Mouse (Mus musculus) megakaryocyte, embryonic 14.5 days (primary cell): ENCODE results near the gene Jak2. TPM values are rescaled to one million over a fixed set of nuclear protein-coding genes. Genes with fewer than 3 reads are reported as not detected.

ENCODE experiments used
- H3K27me3 ChIP-seq: replicated peaks from 2 replicates; pipeline ENCODE3; 2012; ENCODE audit warnings: inconsistent platforms
- H3K36me3 ChIP-seq: replicated peaks from 2 replicates; pipeline ENCODE3; 2012; ENCODE audit warnings: low read length, inconsistent platforms, mixed read lengths
- H3K4me1 ChIP-seq: 2 replicates; pipeline ENCODE4 v1.6.1; 2012; ENCODE audit warnings: inconsistent platforms
- H3K4me3 ChIP-seq: replicated peaks from 2 replicates; pipeline ENCODE3; 2012; ENCODE audit warnings: moderate library complexity, mild to moderate bottlenecking, inconsistent platforms
- H3K9me3 ChIP-seq: 2 replicates; pipeline ENCODE4 v1.6.1; 2012; ENCODE audit warnings: inconsistent platforms
- FLI1 ChIP-seq: IDR thresholded peaks from 2 replicates; pipeline ENCODE4 v1.6.1; 2012; ENCODE audit warnings: low read length, inconsistent platforms, mixed read lengths
- GATA1 ChIP-seq: IDR thresholded peaks from 3 replicates; pipeline ENCODE4 v1.6.1; 2012; ENCODE audit warnings: mixed read lengths, low read length, inconsistent platforms, borderline replicate concordance
- polyA plus RNA-seq: library from polyadenylated mRNA; stranded (reverse); fragments of >175 nt; gene quantifications from 2 replicates; pipeline ENCODE4 v1.2.3, GENCODE M21; 2012; ENCODE audit warnings: low replicate concordance; ENCODE audit not compliant: insufficient read depth

The Jak2 gene
- polyA plus RNA-seq, 1 experiment = 3.2 TPM

- Histone ChIP-seq H3K27me3 (no peaks in the 10 kb centered on the region), H3K36me3 (peaks cover 29% of the 10 kb centered on the region), H3K9me3 (no peaks in the 10 kb centered on the region), H3K4me3 (peak overlapping the region; percentile 98), H3K4me1 (peaks cover 55% of the 10 kb centered on the region)
- TF ChIP-seq GATA1 (no peak), FLI1 (no peak)
Observed at GRCm38 (mm10) chr19:29251958-29252801, 552 bp downstream of the Jak2 start.

DNA sequence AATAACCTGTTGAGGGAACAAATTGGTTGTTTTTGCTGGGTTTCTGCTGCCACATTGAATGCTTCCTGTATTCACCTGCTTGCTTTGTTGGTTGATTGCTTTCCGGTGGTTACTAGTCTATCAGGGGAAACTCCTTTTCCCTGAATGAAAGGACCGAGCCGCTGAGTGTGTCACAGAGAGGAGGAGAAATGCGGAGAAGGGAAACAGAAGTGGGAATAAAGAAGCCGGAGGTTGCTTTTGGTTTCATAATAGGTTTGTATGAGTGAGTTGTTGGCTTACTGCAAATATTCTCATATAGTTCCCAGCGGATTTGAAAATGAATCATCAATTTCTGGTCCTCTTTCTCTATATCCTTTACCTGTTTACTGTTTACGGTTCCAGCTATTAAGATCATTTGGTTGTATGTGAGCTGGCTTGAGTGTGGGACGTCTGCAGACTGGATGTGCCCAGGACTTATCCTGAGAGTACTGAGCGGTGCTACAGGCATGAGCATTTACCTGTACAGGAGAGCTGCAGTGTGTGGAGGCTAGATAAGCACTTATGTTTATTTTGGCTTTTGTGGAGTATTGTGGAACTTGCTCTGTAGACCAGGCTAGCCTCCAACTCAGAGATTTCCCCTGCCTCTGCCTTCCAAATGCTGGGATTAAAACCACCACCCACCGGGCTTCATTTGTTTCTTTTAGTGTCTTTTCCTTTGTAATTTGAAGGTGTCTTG, 1.4 kb downstream of the Jak2 start:
- H3K27me3 ChIP-seq = no peaks in the 10 kb centered on the region
- peaks cover 31% of the 10 kb centered on the region for H3K36me3 ChIP-seq
- TF ChIP-seq GATA1 (no peak), FLI1 (no peak)
- H3K4me1 ChIP-seq = peaks cover 57% of the 10 kb centered on the region
- H3K9me3 ChIP-seq = no peaks in the 10 kb centered on the region
- H3K4me3 ChIP-seq = peak overlapping the region; percentile 98

GRCm38 (mm10) chr19:29253728-29254127, 2.1 kb downstream of the Jak2 start:
- TF ChIP-seq GATA1 (no peak), FLI1 (no peak)
- H3K9me3 ChIP-seq = no peaks in the 10 kb centered on the region
- peaks cover 38% of the 10 kb centered on the region for H3K36me3 ChIP-seq
- H3K4me1 ChIP-seq = peaks cover 54% of the 10 kb centered on the region
- no peaks in the 10 kb centered on the region for H3K27me3 ChIP-seq
- peak overlapping the region; percentile 98 for H3K4me3 ChIP-seq

GRCm38 (mm10) chr19:29254671-29255070, 3.0 kb downstream of the Jak2 start:
- peak overlapping the region; percentile 98 for H3K4me3 ChIP-seq
- TF ChIP-seq FLI1 = no peak
- no peak for TF ChIP-seq GATA1

DNA sequence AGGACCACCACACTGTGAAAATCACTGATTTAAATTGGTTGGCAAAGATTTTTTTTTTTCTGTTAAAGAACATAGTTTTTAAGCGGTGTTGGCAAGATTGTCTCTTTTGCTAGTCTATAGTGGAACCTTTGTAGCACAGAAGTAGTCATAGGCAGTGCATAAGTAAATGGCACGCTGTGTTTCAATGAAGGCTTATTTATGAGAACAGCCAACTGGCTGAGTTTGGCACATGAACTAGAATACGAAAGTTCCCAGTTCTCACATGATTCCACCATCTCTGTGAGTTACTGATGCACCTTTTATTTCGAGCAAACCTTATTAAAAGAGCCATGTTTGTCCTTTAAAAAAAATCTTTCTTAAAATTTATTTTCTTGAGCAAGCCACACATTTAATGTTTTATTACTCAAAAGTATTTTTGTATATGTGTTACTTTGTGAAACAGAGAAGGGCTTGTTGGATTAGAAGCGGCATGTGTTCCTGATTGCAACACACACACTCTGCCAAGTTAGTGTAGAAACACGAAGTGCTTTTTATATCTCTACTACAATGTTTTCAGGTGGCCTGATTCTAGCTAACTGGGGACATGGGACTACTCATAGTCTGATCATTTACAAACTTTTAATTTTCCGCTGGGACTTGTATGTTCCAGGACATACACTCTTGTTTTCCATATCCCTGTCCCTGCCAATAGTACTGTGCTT, 3.8 kb downstream of the Jak2 start:
- peak overlapping the region; percentile 8 for H3K4me3 ChIP-seq
- TF ChIP-seq FLI1 (no peak), GATA1 (no peak)
- H3K36me3 ChIP-seq = peaks cover 53% of the 10 kb centered on the region
- no peaks in the 10 kb centered on the region for H3K27me3 ChIP-seq
- H3K9me3 ChIP-seq = no peaks in the 10 kb centered on the region
- peaks cover 41% of the 10 kb centered on the region for H3K4me1 ChIP-seq

More at GRCm38 (mm10) chr19:29254671-29255070, 3.0 kb downstream of the Jak2 start:
- Histone ChIP-seq H3K4me1 (peaks cover 44% of the 10 kb centered on the region), H3K27me3 (no peaks in the 10 kb centered on the region), H3K36me3 (peaks cover 45% of the 10 kb centered on the region), H3K9me3 (no peaks in the 10 kb centered on the region)

GRCm38 (mm10) chr19:29261638-29262037, 10.0 kb downstream of the Jak2 start:
- Histone ChIP-seq H3K9me3 (no peaks in the 10 kb centered on the region), H3K27me3 (no peaks in the 10 kb centered on the region), H3K4me3 (no peak overlapping the region), H3K4me1 (peaks cover 38% of the 10 kb centered on the region), H3K36me3 (peaks cover 80% of the 10 kb centered on the region)
- no peak for TF ChIP-seq GATA1
- no peak for TF ChIP-seq FLI1

DNA sequence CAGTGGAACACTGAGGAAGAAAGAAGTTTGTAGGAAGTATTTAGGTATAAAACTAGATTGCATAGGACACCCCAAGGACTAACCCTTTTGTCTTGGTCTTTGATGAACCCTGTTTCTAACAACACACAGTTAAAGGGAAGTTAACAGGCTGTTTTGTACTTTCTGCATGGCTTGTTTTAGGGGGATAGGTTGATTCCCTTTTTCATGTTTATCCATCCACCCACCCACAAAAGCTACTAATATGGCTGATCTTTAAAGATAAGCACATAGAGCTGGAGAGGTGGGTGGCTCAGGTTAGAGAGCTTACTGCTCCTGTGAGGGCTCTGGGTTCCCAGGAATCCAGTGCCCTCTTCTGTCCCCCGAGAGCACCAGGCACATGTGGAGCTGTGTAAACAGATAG, 11.9 kb downstream of the Jak2 start:
- Histone ChIP-seq H3K27me3 (no peaks in the 10 kb centered on the region), H3K4me1 (peaks cover 43% of the 10 kb centered on the region), H3K36me3 (peaks cover 81% of the 10 kb centered on the region), H3K9me3 (no peaks in the 10 kb centered on the region), H3K4me3 (no peak overlapping the region)
- TF ChIP-seq FLI1 (no peak), GATA1 (no peak)

DNA sequence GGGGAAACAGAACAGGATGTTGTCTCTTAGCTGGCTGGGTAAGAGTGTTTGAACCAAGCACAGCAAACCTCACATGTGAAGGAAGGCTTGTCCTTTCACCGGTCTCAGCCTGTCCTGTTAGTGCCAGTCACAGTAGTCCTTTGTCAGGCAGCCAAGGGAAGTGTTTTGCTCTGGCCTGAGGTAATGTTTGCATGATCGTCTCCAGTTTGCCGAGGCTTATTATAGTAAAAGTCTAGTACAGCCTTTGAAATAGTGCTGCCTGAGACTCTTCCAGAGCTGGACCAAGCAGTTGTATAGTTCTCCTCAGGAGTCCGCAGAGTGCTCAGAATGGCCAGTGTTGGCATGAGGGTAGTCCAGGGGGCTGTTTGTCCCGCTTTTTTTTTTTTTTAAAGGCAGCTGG, 13.9 kb downstream of the Jak2 start:
- Histone ChIP-seq H3K27me3 (no peaks in the 10 kb centered on the region), H3K36me3 (peaks cover 74% of the 10 kb centered on the region), H3K9me3 (no peaks in the 10 kb centered on the region), H3K4me3 (no peak overlapping the region), H3K4me1 (peaks cover 51% of the 10 kb centered on the region)
- TF ChIP-seq GATA1 = no peak

GRCm38 (mm10) chr19:29267075-29267868, 15.6 kb downstream of the Jak2 start:
- H3K36me3 ChIP-seq = peaks cover 72% of the 10 kb centered on the region
- TF ChIP-seq GATA1 = no peak
- no peak for TF ChIP-seq FLI1
- no peaks in the 10 kb centered on the region for H3K27me3 ChIP-seq
- H3K9me3 ChIP-seq = no peaks in the 10 kb centered on the region
- H3K4me1 ChIP-seq = peaks cover 51% of the 10 kb centered on the region
- no peak overlapping the region for H3K4me3 ChIP-seq
